Mouse (Mus musculus): Measurements from ENCODE around the gene Mbnl1.

GRCm38 (mm10) chr3:60559762-60560161 lies 87.1 kb downstream of the Mbnl1 start:
- TF ChIP-seq CTCF (IDR thresholded peaks at IDR 0.05) (no peak), POLR2A (IDR thresholded peaks at IDR 0.05; ENCODE audit: insufficient read depth, low read depth, low read length) (no peak)

Measured in heart, adult 2 months (tissue).